Mouse (Mus musculus) olfactory bulb, adult 2 months (tissue): ENCODE results near the gene Ptpn21.

Experiments
- CTCF ChIP-seq: fragments of 200-500 bp; IDR thresholded peaks from 2 replicates; pipeline ENCODE4 v1.5.1; 2012; ENCODE audit warnings: low read depth, mild to moderate bottlenecking, low read length, moderate library complexity; ENCODE audit not compliant: insufficient read depth
- POLR2A ChIP-seq: fragments of 200-500 bp; IDR thresholded peaks from 2 replicates; pipeline ENCODE4 v1.6.1; 2012; ENCODE audit warnings: mild to moderate bottlenecking, low read depth, low read length, moderate library complexity; ENCODE audit not compliant: insufficient read depth

DNA sequence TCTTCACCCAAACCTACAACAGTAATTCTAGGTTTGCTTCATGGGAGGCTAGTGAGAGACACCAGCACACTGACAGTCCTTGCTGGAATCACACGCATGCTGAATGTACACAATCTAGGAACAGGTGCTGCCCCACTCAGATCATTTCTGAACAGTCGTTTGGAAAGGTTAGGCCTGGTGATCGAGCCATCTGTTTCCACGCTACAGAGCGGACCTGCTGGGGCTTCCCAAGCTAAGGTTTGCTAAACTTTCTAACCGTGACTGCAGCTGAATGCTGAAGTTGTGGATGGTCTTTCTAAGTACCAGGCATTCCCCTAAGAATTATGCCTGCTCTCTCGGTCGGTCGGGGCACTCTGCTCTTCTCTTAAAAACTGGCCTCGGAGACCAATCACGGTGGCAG is 6.5 kb downstream of the Ptpn21 start:
- TF ChIP-seq POLR2A (no peak), CTCF (no peak)
